ENCODE assay signal across 3 mouse cellular contexts in genomic region chr7:25792966-25793365, GRCm38 (mm10). TPM values are rescaled to one million over a fixed set of nuclear protein-coding genes. Genes with fewer than 3 reads are reported as not detected.
"Had no signal": no experiment of that assay in that cellular context is flagged by ENCODE, and none has a peak within 500 bp of the region (broad histone marks: within the 10 kb centered on the region; RNA-seq: fewer than 3 reads in every experiment).

No protein-coding gene starts in this region.

RNA-seq across cellular contexts. Expression of gene Cyp2s1, which starts 23.7 kb away (rescaled TPM):
- total RNA-seq: megakaryocyte, adult 5-6 weeks; megakaryocyte-erythroid progenitor cell, adult 5-6 weeks; monocyte, adult 5-6 weeks had no signal
